Mouse (Mus musculus) C2C12 (cell line): ENCODE results near the gene Casp3.

ENCODE experiments used
- CTCF ChIP-seq: IDR thresholded peaks from one replicate; pipeline ENCODE4 v1.5.1; 2011; ENCODE audit not compliant: control insufficient read depth, insufficient read depth, insufficient read length
- MYOG ChIP-seq: IDR thresholded peaks from one replicate; pipeline ENCODE4 v1.6.1; 2011; ENCODE audit not compliant: control insufficient read depth, insufficient read length; ENCODE audit errors: extremely low read depth

DNA sequence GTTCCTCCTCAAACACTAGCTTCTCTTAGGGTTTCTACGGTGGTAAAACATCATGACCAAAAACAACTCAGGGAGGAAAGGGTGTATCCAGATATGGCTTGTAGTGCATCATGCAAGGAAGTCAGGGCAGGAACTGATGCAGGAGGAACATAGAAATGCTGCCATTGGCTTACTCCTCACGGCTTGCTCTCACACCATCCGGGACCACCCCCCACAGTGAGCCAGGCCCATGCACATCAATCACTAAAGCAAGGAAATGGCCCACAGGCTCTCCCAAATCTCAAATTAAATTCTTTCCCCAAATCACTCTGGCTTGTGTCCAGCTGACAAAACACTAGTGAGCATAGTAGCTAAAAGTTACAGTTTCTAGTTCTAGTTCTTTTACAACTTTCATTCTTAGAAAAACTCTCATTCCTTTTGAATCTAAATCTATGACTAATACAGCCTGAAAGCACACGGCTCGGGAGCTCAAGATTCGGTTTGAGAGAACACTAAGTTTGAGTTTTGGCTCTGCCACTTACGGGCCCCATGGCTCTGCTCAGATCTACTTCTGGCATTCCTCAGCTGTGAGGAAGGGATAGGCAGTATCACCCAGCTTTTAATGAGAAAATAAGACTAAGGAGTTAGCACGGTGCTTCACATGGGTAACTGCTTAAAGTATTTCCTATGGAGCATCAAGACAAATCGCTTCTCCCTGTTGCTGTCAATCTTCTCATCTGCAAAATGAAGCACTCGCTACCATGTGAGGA is 16.0 kb upstream of the Casp3 start:
- TF ChIP-seq MYOG (no peak), CTCF (no peak)
